Mouse (Mus musculus) C2C12 (cell line): Measurements from ENCODE around the gene Gse1.

Experiments used
- CTCF ChIP-seq: IDR thresholded peaks from one replicate; pipeline ENCODE4 v1.5.1; 2011; ENCODE audit not compliant: control insufficient read depth, insufficient read depth, insufficient read length
- MAX ChIP-seq: IDR thresholded peaks from one replicate; pipeline ENCODE4 v1.6.1; 2011; ENCODE audit warnings: mild to moderate bottlenecking, control low read depth

DNA sequence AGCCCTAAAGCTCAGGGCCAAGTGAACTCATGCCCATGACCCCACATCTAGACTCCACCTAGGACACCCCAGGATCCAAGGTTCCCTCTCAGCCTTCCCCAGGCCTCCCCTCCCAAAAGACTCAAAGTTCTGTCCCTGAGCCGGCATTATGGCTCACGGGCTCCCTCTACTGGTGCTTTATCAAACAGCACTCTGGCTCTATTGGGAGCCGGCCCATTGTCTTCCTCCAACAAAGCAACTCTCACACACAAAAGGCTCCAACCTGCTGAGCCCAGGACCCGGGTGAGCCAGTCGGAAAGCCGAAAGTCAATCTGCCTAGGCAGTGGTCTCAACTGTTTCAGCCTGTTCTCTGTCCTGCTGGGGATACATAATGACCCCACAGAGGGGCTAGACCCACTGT lies 389.9 kb downstream of the Gse1 start:
- TF ChIP-seq CTCF (peak; percentile 28), MAX (no peak)
